Mouse (Mus musculus): ENCODE results near the gene Cilp2. TPM values are rescaled to one million over a fixed set of nuclear protein-coding genes. Genes with fewer than 3 reads are reported as not detected.

Cilp2 gene
- polyA plus RNA-seq, 1 experiment from 2014 or later = 0.59 TPM

GRCm38 (mm10) chr8:69904096-69904495 is 16.6 kb upstream of the Cilp2 start:
- Histone ChIP-seq H3K27me3 (ENCODE audit: control insufficient read depth, insufficient read depth, low read length) (no peaks in the 10 kb centered on the region), H3K4me3 (replicated peaks; ENCODE audit: low read length) (no peak overlapping the region), H3K36me3 (ENCODE audit: control insufficient read depth, insufficient read depth, low read length) (no peaks in the 10 kb centered on the region), H3K9me3 (replicated peaks; ENCODE audit: control insufficient read depth, low read length) (no peaks in the 10 kb centered on the region), H3K9ac (ENCODE audit: low read length) (no peak overlapping the region), H3K4me1 (ENCODE audit: control insufficient read depth, insufficient read depth, low read length) (peaks cover 24% of the 10 kb centered on the region), H3K4me2 (ENCODE audit: low read depth, low read length) (peak overlapping the region; percentile 99; the same call in 1 of the 2 replicates), H3K27ac (ENCODE audit: low read length) (no peak overlapping the region)
- ATAC-seq (ENCODE audit: insufficient read depth, low FRiP score) = no peak
- 70% methylated on average over 8 of the region's 8 CpGs for WGBS

GRCm38 (mm10) chr8:69903063-69903542 is 15.6 kb upstream of the Cilp2 start:
- Histone ChIP-seq H3K4me3 (replicated peaks; ENCODE audit: low read length) (peak overlapping the region; percentile 63), H3K4me1 (ENCODE audit: control insufficient read depth, insufficient read depth, low read length) (peaks cover 24% of the 10 kb centered on the region)

GRCm38 (mm10) chr8:69902163-69903062 is 14.9 kb upstream of the Cilp2 start, which contains the start of the genes Tssk6, Ndufa13 and Yjefn3:
Tssk6 (plus strand) TSS chr8:69902184.
Ndufa13 (minus strand) TSS chr8:69902558.
Yjefn3 (minus strand) TSS chr8:69902712.
- Histone ChIP-seq H3K9me3 (replicated peaks; ENCODE audit: control insufficient read depth, low read length) (no peaks in the 10 kb centered on the region), H3K4me2 (ENCODE audit: low read depth, low read length) (peak within 1 kb of the TSS; percentile 99), H3K4me1 (ENCODE audit: control insufficient read depth, insufficient read depth, low read length) (peaks cover 28% of the 10 kb centered on the region), H3K9ac (ENCODE audit: low read length) (peak within 1 kb of the TSS; percentile 82), H3K4me3 (replicated peaks; ENCODE audit: low read length) (peak within 1 kb of the TSS; percentile 63), H3K27me3 (ENCODE audit: control insufficient read depth, insufficient read depth, low read length) (no peaks in the 10 kb centered on the region), H3K27ac (ENCODE audit: low read length) (peak within 1 kb of the TSS; percentile 97), H3K36me3 (ENCODE audit: control insufficient read depth, insufficient read depth, low read length) (no peaks in the 10 kb centered on the region)
- peak; percentile 36 for ATAC-seq (ENCODE audit: insufficient read depth, low FRiP score)
- WGBS = 4% methylated on average over 89 of the region's 89 CpGs

More at GRCm38 (mm10) chr8:69903063-69903542, 15.6 kb upstream of the Cilp2 start:
- under 1% methylated on average over 45 of the region's 45 CpGs for WGBS
- peak overlapping the region; percentile 97 for H3K27ac ChIP-seq (ENCODE audit: low read length)
- peak overlapping the region; percentile 82 for H3K9ac ChIP-seq (ENCODE audit: low read length)
- no peaks in the 10 kb centered on the region for H3K9me3 ChIP-seq (replicated peaks; ENCODE audit: control insufficient read depth, low read length)
- peak; percentile 90 for ATAC-seq (ENCODE audit: insufficient read depth, low FRiP score)
- H3K4me2 ChIP-seq (ENCODE audit: low read depth, low read length) = peak overlapping the region; percentile 99
- no peaks in the 10 kb centered on the region for H3K36me3 ChIP-seq (ENCODE audit: control insufficient read depth, insufficient read depth, low read length)
- no peaks in the 10 kb centered on the region for H3K27me3 ChIP-seq (ENCODE audit: control insufficient read depth, insufficient read depth, low read length)

- Histone ChIP-seq H3K27me3 (ENCODE audit: control insufficient read depth, insufficient read depth, low read length) (no peaks in the 10 kb centered on the region), H3K4me3 (replicated peaks; ENCODE audit: low read length) (peak overlapping the region; percentile 63), H3K4me1 (ENCODE audit: control insufficient read depth, insufficient read depth, low read length) (peaks cover 32% of the 10 kb centered on the region), H3K9me3 (replicated peaks; ENCODE audit: control insufficient read depth, low read length) (no peaks in the 10 kb centered on the region), H3K36me3 (ENCODE audit: control insufficient read depth, insufficient read depth, low read length) (no peaks in the 10 kb centered on the region), H3K27ac (ENCODE audit: low read length) (peak overlapping the region; percentile 97), H3K9ac (ENCODE audit: low read length) (peak overlapping the region; percentile 82), H3K4me2 (ENCODE audit: low read depth, low read length) (peak overlapping the region; percentile 99)
- peak; percentile 79 for ATAC-seq (ENCODE audit: insufficient read depth, low FRiP score)
- WGBS = under 1% methylated on average over 41 of the region's 41 CpGs
Measured at GRCm38 (mm10) chr8:69901484-69902162, 14.1 kb upstream of the Cilp2 start.

- H3K27me3 ChIP-seq (ENCODE audit: control insufficient read depth, insufficient read depth, low read length) = no peaks in the 10 kb centered on the region
- peak overlapping the region; percentile 99 for H3K4me2 ChIP-seq (ENCODE audit: low read depth, low read length)
- H3K4me1 ChIP-seq (ENCODE audit: control insufficient read depth, insufficient read depth, low read length) = peaks cover 32% of the 10 kb centered on the region
- H3K36me3 ChIP-seq (ENCODE audit: control insufficient read depth, insufficient read depth, low read length) = no peaks in the 10 kb centered on the region
- WGBS = 10% methylated on average over 12 of the region's 12 CpGs
- no peak for ATAC-seq (ENCODE audit: insufficient read depth, low FRiP score)
- H3K27ac ChIP-seq (ENCODE audit: low read length) = peak overlapping the region; percentile 76
- peak overlapping the region; percentile 63 for H3K4me3 ChIP-seq (replicated peaks; ENCODE audit: low read length)
- no peaks in the 10 kb centered on the region for H3K9me3 ChIP-seq (replicated peaks; ENCODE audit: control insufficient read depth, low read length)
- peak overlapping the region; percentile 82 for H3K9ac ChIP-seq (ENCODE audit: low read length)
Measured at GRCm38 (mm10) chr8:69900895-69901451, 13.5 kb upstream of the Cilp2 start.

GRCm38 (mm10) chr8:69899876-69900275 is 12.4 kb upstream of the Cilp2 start:
- H3K9me3 ChIP-seq (replicated peaks; ENCODE audit: control insufficient read depth, low read length) = no peaks in the 10 kb centered on the region
- H3K9ac ChIP-seq (ENCODE audit: low read length) = no peak overlapping the region
- no peak overlapping the region for H3K27ac ChIP-seq (ENCODE audit: low read length)
- peaks cover 32% of the 10 kb centered on the region for H3K4me1 ChIP-seq (ENCODE audit: control insufficient read depth, insufficient read depth, low read length)
- no peak overlapping the region for H3K4me2 ChIP-seq (ENCODE audit: low read depth, low read length)
- H3K36me3 ChIP-seq (ENCODE audit: control insufficient read depth, insufficient read depth, low read length) = no peaks in the 10 kb centered on the region
- no peak for ATAC-seq (ENCODE audit: insufficient read depth, low FRiP score)
- H3K4me3 ChIP-seq (replicated peaks; ENCODE audit: low read length) = no peak overlapping the region
- WGBS = 94% methylated on average over 2 of the region's 2 CpGs
- no peaks in the 10 kb centered on the region for H3K27me3 ChIP-seq (ENCODE audit: control insufficient read depth, insufficient read depth, low read length)

GRCm38 (mm10) chr8:69897857-69898256 is 10.4 kb upstream of the Cilp2 start:
- H3K36me3 ChIP-seq (ENCODE audit: control insufficient read depth, insufficient read depth, low read length) = no peaks in the 10 kb centered on the region

GRCm38 (mm10) chr8:69895772-69896451 is 8.4 kb upstream of the Cilp2 start:
- Histone ChIP-seq H3K27me3 (ENCODE audit: control insufficient read depth, insufficient read depth, low read length) (no peaks in the 10 kb centered on the region), H3K4me2 (ENCODE audit: low read depth, low read length) (no peak overlapping the region), H3K9me3 (replicated peaks; ENCODE audit: control insufficient read depth, low read length) (no peaks in the 10 kb centered on the region), H3K9ac (ENCODE audit: low read length) (no peak overlapping the region), H3K36me3 (ENCODE audit: control insufficient read depth, insufficient read depth, low read length) (no peaks in the 10 kb centered on the region), H3K4me3 (replicated peaks; ENCODE audit: low read length) (no peak overlapping the region), H3K27ac (ENCODE audit: low read length) (no peak overlapping the region), H3K4me1 (ENCODE audit: control insufficient read depth, insufficient read depth, low read length) (peaks cover 18% of the 10 kb centered on the region)
- 70% methylated on average over 4 of the region's 4 CpGs for WGBS
- no peak for ATAC-seq (ENCODE audit: insufficient read depth, low FRiP score)

More at GRCm38 (mm10) chr8:69897857-69898256, 10.4 kb upstream of the Cilp2 start:
- no peaks in the 10 kb centered on the region for H3K9me3 ChIP-seq (replicated peaks; ENCODE audit: control insufficient read depth, low read length)
- no peak overlapping the region for H3K4me2 ChIP-seq (ENCODE audit: low read depth, low read length)
- no peak overlapping the region for H3K27ac ChIP-seq (ENCODE audit: low read length)
- no peak overlapping the region for H3K9ac ChIP-seq (ENCODE audit: low read length)
- WGBS = 78% methylated on average over 6 of the region's 6 CpGs
- H3K4me1 ChIP-seq (ENCODE audit: control insufficient read depth, insufficient read depth, low read length) = peaks cover 26% of the 10 kb centered on the region
- ATAC-seq (ENCODE audit: insufficient read depth, low FRiP score) = no peak
- H3K27me3 ChIP-seq (ENCODE audit: control insufficient read depth, insufficient read depth, low read length) = no peaks in the 10 kb centered on the region
- no peak overlapping the region for H3K4me3 ChIP-seq (replicated peaks; ENCODE audit: low read length)

Data from stomach, embryonic 16.5 days (tissue).